Mouse (Mus musculus) erythroblast, embryonic 14.5 days (primary cell): ENCODE measurements around the gene Vamp9.

Experiments
- GATA1 ChIP-seq: IDR thresholded peaks from 2 replicates; pipeline ENCODE4 v1.6.1; 2012; ENCODE audit warnings: low read length, inconsistent platforms, mixed read lengths
- TAL1 ChIP-seq: IDR thresholded peaks from 3 replicates; pipeline ENCODE4 v1.6.1; 2012; ENCODE audit warnings: low read length, inconsistent platforms, mixed read lengths

DNA sequence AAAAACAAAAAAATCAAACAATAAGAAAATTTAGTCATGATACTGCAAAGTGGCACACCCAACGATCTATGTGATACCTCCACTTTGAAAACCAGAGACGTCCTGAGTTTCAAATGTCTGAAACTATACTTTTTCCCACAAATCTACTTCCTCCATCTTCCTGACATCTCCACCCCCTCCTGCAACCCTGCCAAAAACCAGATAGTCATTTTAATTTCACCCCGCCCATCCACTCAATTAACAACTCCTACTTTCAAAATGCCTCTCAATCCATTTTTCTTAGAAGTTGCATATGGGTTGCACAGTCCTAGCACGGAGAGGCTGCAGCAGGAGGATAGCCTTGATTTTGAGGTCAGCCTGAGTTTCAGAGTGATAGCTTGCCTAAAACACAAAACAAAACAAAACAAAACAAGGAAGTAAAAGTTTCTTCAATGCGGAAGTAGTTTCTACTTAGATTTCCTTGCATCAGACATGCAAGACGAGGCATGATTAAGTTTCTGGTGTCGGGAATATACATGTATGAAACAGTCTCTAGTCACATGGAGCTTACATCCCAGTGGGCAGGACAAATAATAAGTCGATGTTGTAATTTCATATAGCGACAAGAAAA is 77.5 kb downstream of the Vamp9 start:
- TF ChIP-seq GATA1: no peak
- no peak for TF ChIP-seq TAL1
